Mouse (Mus musculus) C2C12 (cell line): ENCODE results near the gene Dhrs2.

Source experiments
- CTCF ChIP-seq: IDR thresholded peaks from one replicate; pipeline ENCODE4 v1.5.1; 2011; ENCODE audit not compliant: control insufficient read depth, insufficient read depth, insufficient read length
- MYOG ChIP-seq: IDR thresholded peaks from one replicate; pipeline ENCODE4 v1.6.1; 2011; ENCODE audit not compliant: control insufficient read depth, insufficient read length; ENCODE audit errors: extremely low read depth

- TF ChIP-seq CTCF (no peak), MYOG (no peak)
These were observed 27.8 kb upstream of the Dhrs2 start for GRCm38 (mm10) chr14:55193876-55194635.
